9 mouse cellular contexts compared by ENCODE assay signal in genomic region chr5:125319057-125319800, GRCm38 (mm10). TPM values are rescaled to one million over a fixed set of nuclear protein-coding genes. Genes with fewer than 3 reads are reported as not detected.
DNase-seq lines count a peak whose midpoint lies in the region; ATAC-seq and TF ChIP-seq lines count a peak whose summit lies in the region.
"Had no signal": no experiment of that assay in that cellular context is flagged by ENCODE, and none has a peak within 500 bp of the region (broad histone marks: within the 10 kb centered on the region; RNA-seq: fewer than 3 reads in every experiment).

No protein-coding gene starts in this region.

- no peak for DNase-seq in forebrain, embryonic 10.5 days (ENCODE audit: extremely low spot score, low spot score)
- DNase-seq in stomach, postnatal 0 days (ENCODE audit: low spot score), result no peak
- DNase-seq in kidney, postnatal 4 days, result peak; percentile 61 to 75
- peak; percentile 56 for DNase-seq in skeletal muscle tissue, adult 2 months (ENCODE audit: low read depth, low spot score)
- DNase-seq in ovary, postnatal 14 days (ENCODE audit: low spot score), result no peak
- DNase-seq: thymus, postnatal 14 days had no signal

- no peaks in the 10 kb centered on the region for H3K27me3 ChIP-seq in forebrain, embryonic 13.5 days
- no peaks in the 10 kb centered on the region for H3K27me3 ChIP-seq in forebrain, embryonic 10.5 days (ENCODE audit: poor library complexity, severe bottlenecking)
- H3K27me3 ChIP-seq in stomach, embryonic 16.5 days (ENCODE audit: control insufficient read depth, insufficient read depth, low read length), result no peaks in the 10 kb centered on the region
- no peaks in the 10 kb centered on the region for H3K27me3 ChIP-seq in stomach, postnatal 0 days (ENCODE audit: control insufficient read depth, insufficient read depth, low read length)

- TF ChIP-seq CTCF in stomach, postnatal 0 days (IDR thresholded peaks at IDR 0.05; ENCODE audit: low read depth), result no peak

- H3K4me2 ChIP-seq in forebrain, embryonic 13.5 days, result no peak overlapping the region
- H3K4me2 ChIP-seq in stomach, embryonic 16.5 days (ENCODE audit: low read depth, low read length), result no peak overlapping the region
- H3K4me2 ChIP-seq in stomach, postnatal 0 days (replicated peaks; ENCODE audit: low read depth), result no peak overlapping the region

- H3K27ac ChIP-seq in forebrain, embryonic 13.5 days, result peak overlapping the region; percentile 44; the same call in 1 of the 2 replicates
- no peak overlapping the region for H3K27ac ChIP-seq in forebrain, embryonic 10.5 days
- H3K27ac ChIP-seq in stomach, embryonic 16.5 days (ENCODE audit: low read length), result no peak overlapping the region; the same call in 1 of the 2 replicates
- no peak overlapping the region for H3K27ac ChIP-seq in stomach, postnatal 0 days (replicated peaks)

- 73% methylated on average over 16 of the region's 16 CpGs for WGBS in forebrain, embryonic 13.5 days
- WGBS in forebrain, embryonic 10.5 days, result 95% methylated on average over 16 of the region's 16 CpGs
- WGBS in stomach, embryonic 16.5 days, result 70% methylated on average over 16 of the region's 16 CpGs
- WGBS in stomach, postnatal 0 days, result 68% methylated on average over 16 of the region's 16 CpGs

- H3K9ac ChIP-seq in forebrain, embryonic 13.5 days, result no peak overlapping the region
- no peak overlapping the region for H3K9ac ChIP-seq in stomach, embryonic 16.5 days (ENCODE audit: low read length)
- H3K9ac ChIP-seq in stomach, postnatal 0 days (ENCODE audit: low read length), result no peak overlapping the region

- TF ChIP-seq EP300 in stomach, postnatal 0 days (optimal IDR thresholded peaks at IDR 0.05), result no peak

- H3K36me3 ChIP-seq in forebrain, embryonic 13.5 days (ENCODE audit: poor library complexity, severe bottlenecking), result no peaks in the 10 kb centered on the region
- H3K36me3 ChIP-seq in forebrain, embryonic 10.5 days (replicated peaks), result peaks cover 8% of the 10 kb centered on the region
- H3K36me3 ChIP-seq in stomach, embryonic 16.5 days (ENCODE audit: control insufficient read depth, insufficient read depth, low read length), result no peaks in the 10 kb centered on the region
- no peaks in the 10 kb centered on the region for H3K36me3 ChIP-seq in stomach, postnatal 0 days (ENCODE audit: control insufficient read depth, insufficient read depth, low read length)

- 0 out of 2 replicates have a peak, but pooled peaks cover 3% of the 10 kb centered on the region for H3K4me1 ChIP-seq in forebrain, embryonic 13.5 days
- H3K4me1 ChIP-seq in forebrain, embryonic 10.5 days, result peaks cover 6% of the 10 kb centered on the region
- no peaks in the 10 kb centered on the region; the same call in 1 of the 2 replicates for H3K4me1 ChIP-seq in stomach, embryonic 16.5 days (ENCODE audit: control insufficient read depth, insufficient read depth, low read length)
- H3K4me1 ChIP-seq in stomach, postnatal 0 days (replicated peaks; ENCODE audit: control insufficient read depth, insufficient read depth), result no peaks in the 10 kb centered on the region

- no peak overlapping the region for H3K4me3 ChIP-seq in forebrain, embryonic 13.5 days
- H3K4me3 ChIP-seq in forebrain, embryonic 10.5 days, result no peak overlapping the region
- H3K4me3 ChIP-seq in stomach, embryonic 16.5 days (replicated peaks; ENCODE audit: low read length), result no peak overlapping the region
- H3K4me3 ChIP-seq in stomach, postnatal 0 days (ENCODE audit: low read depth, low read length), result no peak overlapping the region

- no peak for ATAC-seq in forebrain, embryonic 13.5 days
- ATAC-seq in stomach, embryonic 16.5 days (ENCODE audit: insufficient read depth, low FRiP score), result peak; percentile 46; the same call in 1 of the 2 replicates
- ATAC-seq in stomach, postnatal 0 days (ENCODE audit: low FRiP score, low TSS enrichment), result no peak; the same call in 1 of the 2 replicates
- ATAC-seq in CD4-positive, CD25-positive, alpha-beta regulatory T cell, adult 4 months, result no peak

- H3K9me3 ChIP-seq in forebrain, embryonic 13.5 days (replicated peaks), result no peaks in the 10 kb centered on the region
- H3K9me3 ChIP-seq in forebrain, embryonic 10.5 days, result no peaks in the 10 kb centered on the region; the same call in 1 of the 2 replicates
- 0 out of 2 replicates have a peak, but pooled peaks cover 4% of the 10 kb centered on the region for H3K9me3 ChIP-seq in stomach, embryonic 16.5 days (replicated peaks; ENCODE audit: control insufficient read depth, low read length)
- no peaks in the 10 kb centered on the region for H3K9me3 ChIP-seq in stomach, postnatal 0 days (ENCODE audit: control insufficient read depth, low read length)

RNA-seq across cellular contexts. Expression of gene Scarb1, which starts 21.7 kb away (rescaled TPM):
- polyA plus RNA-seq in forebrain, embryonic 13.5 days (2015; fragmentation: Nextera tagmentation; extraction: Ambion mirVana), result 26.4 and 29.8 TPM in 2 replicates
- 51.3 and 54.5 TPM in 2 replicates for polyA plus RNA-seq in forebrain, embryonic 10.5 days (2016; fragmentation: Nextera tagmentation; extraction: Ambion mirVana)
- polyA plus RNA-seq in stomach, embryonic 16.5 days (2015; fragmentation: Nextera tagmentation; extraction: Ambion mirVana), result 60.6 and 61.4 TPM in 2 replicates
- polyA plus RNA-seq in stomach, postnatal 0 days (2015; fragmentation: Nextera tagmentation; extraction: Ambion mirVana), result 30.1 and 31.8 TPM in 2 replicates
- polyA plus RNA-seq in CD4-positive, CD25-positive, alpha-beta regulatory T cell, adult 4 months (2017; shearing (Covaris generic)), result 10 to 100 TPM in 1 of 2 experiments, 1 to 10 TPM in 1; 5.9 to 11.6 TPM

Comparison
In these comparisons a context has a peak if more than half of its experiments do, and no peak if none do; other contexts are left out.
1. DNase-seq: peak in kidney, postnatal 4 days (2 of 2) and skeletal muscle tissue, adult 2 months (single experiment); none in forebrain, embryonic 10.5 days (single experiment), stomach, postnatal 0 days (single experiment) and ovary, postnatal 14 days (single experiment).